In the genomic region with DNA sequence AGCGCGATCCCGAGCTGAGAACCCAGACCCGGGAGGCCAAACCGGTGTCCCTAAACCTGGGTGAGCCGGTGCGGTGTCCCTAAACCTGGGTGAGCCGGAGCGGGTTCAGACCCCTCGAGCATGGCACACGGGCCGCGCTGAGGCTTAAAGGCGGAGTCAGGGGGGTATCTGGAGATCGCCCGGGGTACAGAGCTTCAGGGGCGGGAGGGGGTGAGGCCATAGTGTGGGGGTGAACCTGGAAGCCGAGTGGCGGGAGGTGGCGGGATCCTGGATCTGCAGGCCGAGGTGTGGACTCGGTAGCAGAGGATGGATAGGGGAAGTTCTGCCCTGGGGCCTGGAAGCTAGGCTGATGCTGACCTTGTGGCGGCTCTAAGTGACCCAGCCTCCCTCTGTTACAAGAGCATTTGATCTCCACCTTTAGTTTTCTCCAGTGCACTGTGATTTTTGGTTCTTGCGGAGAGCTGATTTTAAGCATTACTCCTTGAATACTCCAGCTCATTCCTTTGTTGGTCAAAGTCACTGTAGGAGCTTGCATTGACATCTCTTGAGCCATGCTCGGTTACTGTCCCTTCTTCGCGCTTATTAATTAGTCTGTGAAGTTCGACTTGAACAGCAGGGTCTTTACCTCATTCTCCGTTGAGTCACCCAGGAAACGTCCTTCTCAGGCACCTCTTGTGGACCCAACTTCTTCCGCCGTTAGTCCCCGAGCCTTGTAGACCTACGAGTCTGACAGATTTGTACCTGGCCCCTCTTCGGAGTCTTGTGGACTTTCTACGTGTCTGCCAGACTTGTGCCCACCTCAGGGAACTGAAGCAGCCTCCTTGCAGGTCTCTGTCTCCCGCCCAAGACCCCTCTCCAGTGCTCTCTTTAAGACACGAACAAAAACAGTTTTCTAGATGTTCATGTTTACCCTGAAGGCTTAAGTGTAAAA, we compare ENCODE assay signal across 8 mouse cellular contexts. TPM values are rescaled to one million over a fixed set of nuclear protein-coding genes. Genes with fewer than 3 reads are reported as not detected.
DNase-seq lines count a peak whose midpoint lies in the region; ATAC-seq and TF ChIP-seq lines count a peak whose summit lies in the region.

No protein-coding gene starts in this region.

- H3K4me2 ChIP-seq in hindbrain, postnatal 0 days (ENCODE audit: low read depth, low read length) = peak overlapping the region; percentile 93
- peak overlapping the region; percentile 76 for H3K4me2 ChIP-seq in lung, embryonic 16.5 days (ENCODE audit: low read depth, low read length)

- TF ChIP-seq CTCF in hindbrain, postnatal 0 days (IDR thresholded peaks at IDR 0.05; ENCODE audit: low read depth) = no peak
- TF ChIP-seq CTCF in spleen, adult 2 months (IDR thresholded peaks at IDR 0.05; ENCODE audit: extremely low read depth, insufficient read depth, insufficient read length, insufficient replicate concordance) = no peak

- under 1% methylated on average over 37 of the region's 38 CpGs for WGBS in hindbrain, postnatal 0 days
- under 1% methylated on average over 38 of the region's 38 CpGs for WGBS in lung, embryonic 16.5 days
- whole genome bisulfite sequencing in spleen, adult 2 months = under 1% methylated on average over 38 of the region's 38 CpGs

- peak overlapping the region; percentile 85 for H3K4me3 ChIP-seq in hindbrain, postnatal 0 days (ENCODE audit: low read length)
- peak overlapping the region; percentile 69 for H3K4me3 ChIP-seq in lung, embryonic 16.5 days (ENCODE audit: low read length)
- peak overlapping the region; percentile 93 for H3K4me3 ChIP-seq in spleen, adult 2 months (ENCODE audit: extremely low read depth, insufficient read depth, insufficient read length)

- H3K9me3 ChIP-seq in hindbrain, postnatal 0 days (ENCODE audit: low read length) = no peaks in the 10 kb centered on the region
- no peaks in the 10 kb centered on the region for H3K9me3 ChIP-seq in lung, embryonic 16.5 days (ENCODE audit: control insufficient read depth, low read length)

- ATAC-seq in hindbrain, postnatal 0 days = no peak; the same call in 1 of the 2 replicates
- peak; percentile 49 for ATAC-seq in lung, embryonic 16.5 days (ENCODE audit: low read depth)

- no peaks in the 10 kb centered on the region for H3K36me3 ChIP-seq in hindbrain, postnatal 0 days (ENCODE audit: insufficient read depth, low read length)
- no peaks in the 10 kb centered on the region for H3K36me3 ChIP-seq in lung, embryonic 16.5 days (ENCODE audit: control insufficient read depth, insufficient read depth, low read length)
- no peaks in the 10 kb centered on the region for H3K36me3 ChIP-seq in spleen, adult 2 months (ENCODE audit: control insufficient read depth, insufficient read depth, low read length)

- no peaks in the 10 kb centered on the region for H3K27me3 ChIP-seq in hindbrain, postnatal 0 days (ENCODE audit: insufficient read depth, low read length)
- no peaks in the 10 kb centered on the region for H3K27me3 ChIP-seq in lung, embryonic 16.5 days (ENCODE audit: control insufficient read depth, insufficient read depth, low read depth, low read length)
- no peaks in the 10 kb centered on the region for H3K27me3 ChIP-seq in spleen, adult 2 months (ENCODE audit: control insufficient read depth, insufficient read depth, low read length)

- H3K27ac ChIP-seq in hindbrain, postnatal 0 days = peak overlapping the region; percentile 92
- H3K27ac ChIP-seq in lung, embryonic 16.5 days (ENCODE audit: low read length) = peak overlapping the region; percentile 82
- peak overlapping the region; percentile 76 for H3K27ac ChIP-seq in spleen, adult 2 months (ENCODE audit: insufficient read depth, low read length)

- H3K9ac ChIP-seq in hindbrain, postnatal 0 days (replicated peaks; ENCODE audit: low read length) = peak overlapping the region; percentile 88
- H3K9ac ChIP-seq in lung, embryonic 16.5 days (ENCODE audit: low read length) = peak overlapping the region; percentile 79

- peaks cover 6% of the 10 kb centered on the region for H3K4me1 ChIP-seq in hindbrain, postnatal 0 days (ENCODE audit: insufficient read depth, low read length)
- peaks cover 26% of the 10 kb centered on the region for H3K4me1 ChIP-seq in lung, embryonic 16.5 days (replicated peaks; ENCODE audit: control insufficient read depth, insufficient read depth, low read length)
- peaks cover 3% of the 10 kb centered on the region; the same call in 1 of the 2 replicates for H3K4me1 ChIP-seq in spleen, adult 2 months (ENCODE audit: control insufficient read depth, insufficient read depth, insufficient read length)

- no peak for TF ChIP-seq POLR2A in spleen, adult 2 months (IDR thresholded peaks at IDR 0.05; ENCODE audit: low read depth, low read length)

- peak; percentile 9 for DNase-seq in cerebellum, adult 11-12 months
- no peak for DNase-seq in cerebellum, postnatal 36 days
- peak; percentile 71 for DNase-seq in A20 (ENCODE audit: low read depth, low spot score)
- peak; percentile 29 for DNase-seq in embryo, embryonic 9.5 days (ENCODE audit: extremely low spot score)
- peak; percentile 48 for DNase-seq in hindbrain, postnatal 0 days (ENCODE audit: low spot score)
- peak in 1 of 2 experiments; percentile 10 for DNase-seq in spleen, adult 2 months (ENCODE audit: low read depth in 1 of 2, low spot score in 2 of 2)
- DNase-seq in layer of hippocampus, postnatal 25 days (ENCODE audit: extremely low spot score in 1 of 2, low spot score in 1 of 2) = no peak

RNA-seq across cellular contexts. Expression of a gene that starts 0.9 kb away (rescaled TPM):
- total RNA-seq in hindbrain, postnatal 0 days (2014; rRNA removed) = 87.8 and 92.0 TPM in 2 replicates
- 165 and 174 TPM in 2 replicates for polyA plus RNA-seq in hindbrain, postnatal 0 days (2015; fragmentation: Nextera tagmentation; extraction: Ambion mirVana)
- polyA plus RNA-seq in lung, embryonic 16.5 days (2015; fragmentation: Nextera tagmentation; extraction: Ambion mirVana) = 85.0 and 89.8 TPM in 2 replicates
- 4.1 and 5.0 TPM in 2 replicates for polyA plus RNA-seq in spleen, adult 2 months (2012; rRNA removed)
- 10 to 100 TPM; 13.2 to 15.3 TPM for total RNA-seq in layer of hippocampus, postnatal 25 days (2021)

RNA-seq across cellular contexts. Expression of a gene that starts 0.9 kb away (rescaled TPM):
- total RNA-seq in hindbrain, postnatal 0 days (2014; rRNA removed) = 2.8 and 4.0 TPM in 2 replicates
- 4.8 and 4.9 TPM in 2 replicates for polyA plus RNA-seq in hindbrain, postnatal 0 days (2015; fragmentation: Nextera tagmentation; extraction: Ambion mirVana)
- 13.2 and 15.2 TPM in 2 replicates for polyA plus RNA-seq in lung, embryonic 16.5 days (2015; fragmentation: Nextera tagmentation; extraction: Ambion mirVana)
- 1.8 and 2.5 TPM in 2 replicates for polyA plus RNA-seq in spleen, adult 2 months (2012; rRNA removed)
- total RNA-seq in layer of hippocampus, postnatal 25 days (2021) = 1 to 10 TPM; 3.4 to 5.8 TPM

Comparison
In these comparisons a context has a peak if more than half of its experiments do, and no peak if none do; other contexts are left out.
1. DNase-seq: peak in cerebellum, adult 11-12 months (single experiment), A20 (single experiment), embryo, embryonic 9.5 days (single experiment) and hindbrain, postnatal 0 days (single experiment); none in cerebellum, postnatal 36 days (0 of 2) and layer of hippocampus, postnatal 25 days (0 of 2).
2. RNA of a gene that starts 0.9 kb away (polyA plus RNA-seq): 165 to 174 TPM in hindbrain, postnatal 0 days and 85.0 to 89.8 TPM in lung, embryonic 16.5 days; 4.1 to 5.0 TPM in spleen, adult 2 months; every median in the first group is over 10 times any median in the second.
3. Peak in every context shown above with its lines, with median percentiles within 50 percentile points of each other: H3K27ac ChIP-seq and H3K4me3 ChIP-seq.